Mouse (Mus musculus) cerebellum, adult 9-10 months (tissue): ENCODE measurements around the gene Pck2.

ENCODE experiments used
- DNase-seq: peaks from one replicate; pipeline ENCODE4 v3.0.0; 2022

Gene Pck2

DNA sequence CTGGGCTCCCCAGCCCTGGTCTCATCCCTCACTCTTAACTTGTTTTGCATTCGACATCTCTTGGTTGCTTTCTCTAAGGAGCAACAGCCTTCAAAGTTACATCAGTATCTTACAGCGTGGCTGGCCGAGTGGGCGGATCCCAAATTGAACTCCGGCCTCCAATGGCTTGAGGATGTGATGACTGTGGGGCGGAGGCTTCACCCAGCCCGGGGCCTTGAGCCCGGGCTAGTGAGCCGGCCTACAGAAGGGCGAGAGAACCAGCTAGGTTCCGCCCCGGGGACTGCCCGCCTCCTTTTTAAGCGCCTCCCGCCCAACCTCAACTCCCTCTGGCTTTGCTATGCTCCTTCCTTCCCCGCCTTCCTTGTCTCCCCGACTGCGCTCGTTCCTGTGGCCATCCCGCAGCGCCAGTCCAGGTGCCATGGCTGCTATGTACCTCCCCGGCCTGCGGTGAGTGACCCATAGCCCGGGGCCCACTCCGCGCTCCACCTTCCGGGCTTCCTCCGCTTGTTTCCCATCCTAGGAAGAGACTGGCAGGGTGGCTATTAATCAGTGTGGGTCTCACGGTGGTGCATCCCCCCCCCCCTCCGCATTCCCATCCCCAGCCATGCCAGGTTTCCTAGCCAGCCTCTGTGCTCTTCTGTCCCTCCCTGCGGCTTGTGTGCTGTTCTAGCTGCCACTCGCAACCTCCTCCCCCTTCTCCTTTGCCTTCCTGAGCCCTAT, at the start of gene Pck2:
TSS of gene Pck2 (plus strand) at position 200 of the 720 bp plus-strand sequence.
- peak; percentile 89 for DNase-seq

DNA sequence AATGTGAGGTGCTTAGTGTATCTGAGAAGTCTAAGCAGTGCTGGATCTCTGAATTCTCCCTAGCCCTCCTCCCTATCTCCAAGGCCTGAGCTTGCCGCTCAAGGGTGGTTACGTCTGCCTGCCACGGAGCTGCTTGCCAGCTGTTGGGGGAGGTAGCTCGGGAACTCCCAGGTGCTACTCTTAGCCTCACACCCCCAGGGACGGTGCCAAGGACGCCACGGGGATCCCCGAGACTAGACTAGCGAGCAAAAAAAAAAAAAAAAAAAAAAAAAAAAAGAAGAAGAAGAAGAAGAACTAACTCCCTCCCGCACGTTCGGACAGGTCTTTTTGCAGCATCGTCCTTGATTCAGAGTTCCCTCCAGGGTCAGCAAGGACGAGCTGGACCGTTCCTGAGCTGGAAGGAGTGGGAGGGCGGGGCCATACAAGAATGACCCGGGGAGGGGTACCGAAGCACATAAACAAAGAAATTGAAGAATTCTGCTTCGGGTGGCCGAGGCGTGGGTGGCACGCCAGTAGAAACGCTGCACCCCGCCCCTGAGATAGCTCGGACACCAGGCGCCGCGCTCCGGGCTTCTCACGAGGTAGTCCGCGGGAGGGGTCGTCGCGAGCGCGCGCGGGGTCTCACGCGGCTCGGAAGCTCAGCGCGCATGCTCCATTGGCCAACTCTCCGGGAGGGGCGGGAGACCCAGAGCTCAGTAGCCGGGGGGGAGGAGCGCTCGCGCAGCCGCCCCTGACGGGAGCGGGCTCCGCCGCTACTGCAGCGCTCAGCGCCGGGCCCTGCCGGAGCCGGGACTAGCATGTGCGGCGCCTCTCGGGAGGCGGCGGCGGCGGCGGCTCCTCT, 49.5 kb upstream of the Pck2 start, which contains the start of gene Carmil3:
TSS of gene Carmil3 (plus strand) at position 291 of the 841 bp plus-strand sequence.
- peak; percentile 90 for DNase-seq

DNA sequence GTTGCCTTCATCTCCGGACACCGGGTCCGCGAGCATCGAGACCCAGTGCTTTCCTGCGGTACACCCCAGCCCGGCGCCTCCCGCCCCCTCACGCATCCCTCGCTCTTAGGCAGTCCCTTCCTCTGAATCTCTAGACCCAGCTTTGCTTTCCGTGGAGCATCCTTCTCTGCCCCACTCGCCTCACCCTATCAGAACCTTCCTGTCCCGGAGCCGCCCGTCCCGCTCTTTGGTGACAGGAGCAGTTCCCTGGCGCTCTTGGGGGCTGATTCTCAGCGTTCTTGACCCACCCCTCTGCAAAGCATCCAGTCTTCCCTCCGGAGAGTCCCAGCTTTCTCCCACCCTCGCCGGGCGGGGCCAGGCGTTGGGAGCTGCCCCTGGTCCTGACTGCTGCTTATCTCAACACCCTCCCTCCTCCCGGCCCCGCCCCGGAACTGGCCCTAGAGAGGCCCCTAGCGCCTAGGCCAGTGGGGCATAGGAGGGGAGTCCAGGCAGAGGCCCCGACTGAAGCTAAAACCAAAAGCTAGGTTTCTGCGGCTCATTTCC, 48.7 kb upstream of the Pck2 start:
- DNase-seq, result peak; percentile 81

DNA sequence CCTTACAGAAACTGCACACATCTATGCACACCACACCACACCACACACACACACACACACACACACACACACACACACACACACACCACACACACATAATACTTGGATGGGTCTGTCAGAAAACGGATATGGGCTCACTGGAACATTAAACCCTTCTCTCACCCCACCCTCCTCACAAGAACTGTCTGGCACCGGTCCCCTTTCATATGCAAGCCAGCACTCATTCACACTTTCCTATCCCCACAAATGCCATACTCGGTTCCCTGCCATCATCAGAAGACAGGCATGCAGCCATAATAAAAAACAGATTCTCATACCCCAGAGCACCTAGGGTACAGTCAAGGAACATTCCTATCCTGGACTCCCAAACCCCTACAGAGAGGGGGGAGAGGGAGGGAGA, 48.0 kb upstream of the Pck2 start:
- DNase-seq, result peak; percentile 62

DNA sequence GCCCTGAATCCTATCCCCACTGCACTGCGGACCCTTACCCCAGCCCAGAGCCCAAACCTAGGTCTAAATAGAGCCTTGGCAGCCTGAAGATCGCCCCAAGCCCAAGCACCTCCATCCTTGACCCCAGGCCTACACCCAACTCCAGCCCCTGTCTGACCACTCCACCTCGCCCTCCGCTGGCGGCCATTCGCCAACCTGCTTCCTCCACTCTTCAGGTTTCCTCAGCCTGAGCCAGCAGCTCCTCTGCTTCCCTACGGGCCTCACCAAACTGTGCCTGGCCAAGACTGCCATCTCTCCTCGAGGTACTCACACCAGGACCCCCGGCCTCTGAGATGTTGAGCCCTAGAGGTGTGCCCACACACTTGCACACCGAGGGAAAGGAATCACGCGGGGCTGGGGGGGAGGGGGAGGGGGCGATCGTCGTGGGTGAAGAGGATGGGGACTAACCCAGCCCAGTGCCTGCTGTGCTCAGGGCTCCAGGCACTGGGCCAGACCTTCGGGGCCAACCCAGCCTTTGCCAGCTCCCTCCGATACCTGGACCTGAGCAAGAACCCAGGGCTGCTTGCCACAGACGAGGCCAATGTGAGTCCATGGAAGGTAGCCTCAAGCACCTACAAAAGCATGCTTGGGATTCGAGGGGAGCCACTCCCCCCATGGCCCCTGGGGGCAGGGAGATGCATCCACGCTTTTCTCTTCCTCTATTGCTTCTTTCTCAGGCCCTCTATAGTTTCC, 44.4 kb upstream of the Pck2 start:
- DNase-seq, result peak; percentile 62

DNA sequence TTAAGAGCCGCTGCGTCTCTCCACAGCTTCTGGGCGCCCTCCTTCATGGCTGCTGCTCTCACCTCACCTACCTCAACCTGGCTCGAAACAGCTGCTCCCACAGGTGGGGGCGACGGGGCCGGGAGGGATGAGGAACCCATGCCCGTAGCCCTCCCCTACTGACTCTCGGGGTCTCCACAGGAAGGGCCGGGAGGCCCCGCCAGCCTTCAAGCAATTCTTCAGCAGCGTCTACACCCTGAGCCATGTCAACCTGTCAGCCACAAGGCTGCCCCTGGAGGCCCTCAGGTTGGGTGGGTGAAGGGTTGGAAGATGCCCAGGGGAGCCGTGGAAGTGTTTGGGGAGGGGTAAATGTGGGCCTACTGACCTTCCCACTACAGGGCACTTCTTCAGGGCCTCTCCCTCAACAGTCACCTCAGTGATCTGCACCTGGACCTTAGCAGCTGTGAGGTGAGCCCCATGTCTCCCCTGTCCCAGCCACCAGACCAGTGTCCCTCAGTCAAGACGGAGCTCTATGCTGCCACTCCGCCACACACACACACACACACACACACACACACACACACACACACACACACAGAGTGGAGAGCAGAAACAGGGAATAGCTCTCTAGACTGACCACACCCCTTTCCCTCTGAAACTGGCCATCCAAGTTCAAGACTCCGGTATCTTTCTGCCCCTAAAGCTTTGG, 43.2 kb upstream of the Pck2 start:
- DNase-seq, result no peak

DNA sequence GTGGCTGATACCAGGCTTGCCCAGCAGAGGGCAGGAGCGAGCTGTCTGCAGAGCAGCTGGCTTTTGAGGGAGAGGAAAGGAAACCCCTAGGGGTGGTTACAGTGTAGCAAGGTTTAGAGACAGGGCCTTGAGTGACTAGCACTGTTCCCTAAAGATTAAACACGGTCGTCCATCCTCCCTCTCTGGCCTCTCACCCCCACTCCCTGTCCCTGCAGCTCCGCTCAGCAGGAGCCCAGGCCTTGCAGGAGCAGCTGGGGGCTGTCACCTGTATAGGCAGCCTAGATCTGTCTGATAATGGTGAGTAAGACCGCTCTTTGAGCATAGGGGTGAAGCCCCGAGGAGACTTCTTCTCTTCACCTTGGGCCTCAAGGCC, 42.6 kb upstream of the Pck2 start:
- peak; percentile 89 for DNase-seq

DNA sequence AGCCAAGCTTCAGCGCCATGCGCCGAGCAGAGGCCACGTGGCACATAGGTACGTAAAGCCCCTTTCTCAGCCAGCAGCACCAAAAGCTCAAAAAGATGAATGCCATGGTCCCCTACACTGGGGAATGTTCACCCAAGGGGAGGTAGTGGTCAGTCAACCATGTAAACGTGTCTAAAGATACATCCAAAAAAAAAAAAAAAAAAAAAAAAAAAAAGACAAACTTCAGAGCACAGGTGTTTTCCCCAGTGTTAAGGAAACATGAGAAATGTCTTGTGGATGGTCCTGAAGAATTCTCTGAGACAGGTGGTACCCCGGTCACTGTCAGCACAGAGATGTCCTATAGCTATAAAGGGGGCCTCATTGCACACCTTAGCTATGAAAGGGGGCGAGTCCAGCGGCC, 34.5 kb upstream of the Pck2 start:
- DNase-seq, result no peak

DNA sequence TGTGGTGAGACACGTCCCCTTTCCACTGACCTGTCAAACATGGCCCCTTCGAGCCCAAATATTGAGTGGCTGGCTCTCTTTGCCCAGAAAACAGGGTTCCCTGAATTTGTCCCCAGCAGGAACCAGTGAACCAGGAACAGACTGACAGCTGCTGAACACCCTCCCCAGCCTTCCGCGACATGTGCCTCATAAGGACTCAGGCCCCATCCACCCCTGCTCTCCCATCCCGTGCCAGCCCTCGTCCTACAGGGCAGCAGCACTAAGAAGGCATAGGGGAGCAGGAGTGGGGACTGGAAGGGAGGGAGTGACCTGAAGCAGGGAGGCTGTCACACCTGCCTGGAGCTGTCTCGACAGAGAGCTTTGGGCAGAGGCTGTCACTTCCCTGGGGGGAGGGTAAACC, 32.3 kb upstream of the Pck2 start:
- no peak for DNase-seq

DNA sequence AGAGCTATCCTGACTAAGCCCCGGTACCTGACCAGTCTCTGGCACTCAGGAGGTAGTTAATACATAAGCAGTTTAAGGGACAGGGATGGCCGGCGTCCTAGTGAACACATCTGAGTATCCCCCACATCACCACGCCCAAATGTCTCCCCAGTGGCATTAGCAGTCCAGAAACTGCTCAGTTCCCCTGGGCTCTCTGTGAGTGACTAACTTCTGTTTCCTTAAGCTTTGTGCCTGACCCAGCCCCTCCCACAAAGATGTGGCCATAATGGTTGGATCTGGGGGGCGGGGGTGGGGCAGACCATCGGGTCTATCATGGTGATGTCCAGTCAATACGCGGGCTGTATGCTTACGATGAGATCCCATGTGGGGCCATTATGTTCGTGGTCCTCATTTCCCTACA, 30.5 kb upstream of the Pck2 start:
- no peak for DNase-seq

DNA sequence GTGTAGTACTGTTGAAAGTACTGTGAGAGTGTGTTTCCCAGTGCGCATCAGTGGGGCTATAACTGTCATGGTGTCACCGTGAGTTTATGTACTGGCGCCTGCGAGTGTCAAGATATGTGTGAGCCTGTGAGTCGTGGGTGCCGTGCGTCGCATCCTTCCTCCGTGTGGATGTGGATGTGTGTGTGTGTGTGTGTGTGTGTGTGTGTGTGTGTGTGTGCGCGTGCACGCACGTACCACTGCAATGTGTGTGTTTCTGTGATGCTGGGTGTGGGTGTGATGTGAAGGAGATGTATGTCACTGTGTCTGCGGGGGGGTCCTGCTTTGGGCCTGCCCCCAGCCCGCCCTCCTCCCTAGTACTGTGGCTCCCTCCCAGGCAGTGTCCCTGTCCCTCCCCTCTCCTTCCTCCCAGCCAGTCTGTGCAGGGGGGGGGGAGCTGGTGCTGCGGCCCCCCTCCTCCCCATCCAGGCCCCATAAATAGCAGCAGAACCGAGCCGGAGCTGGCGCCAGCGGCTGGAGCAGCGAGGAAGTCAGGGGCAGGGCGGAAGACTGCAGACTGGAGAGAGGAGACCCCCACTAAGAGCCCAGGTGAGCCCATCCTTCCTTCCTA, 29.8 kb upstream of the Pck2 start, which contains the start of gene Cpne6:
TSS of gene Cpne6 (plus strand) at position 321 of the 607 bp plus-strand sequence.
- DNase-seq, result no peak

DNA sequence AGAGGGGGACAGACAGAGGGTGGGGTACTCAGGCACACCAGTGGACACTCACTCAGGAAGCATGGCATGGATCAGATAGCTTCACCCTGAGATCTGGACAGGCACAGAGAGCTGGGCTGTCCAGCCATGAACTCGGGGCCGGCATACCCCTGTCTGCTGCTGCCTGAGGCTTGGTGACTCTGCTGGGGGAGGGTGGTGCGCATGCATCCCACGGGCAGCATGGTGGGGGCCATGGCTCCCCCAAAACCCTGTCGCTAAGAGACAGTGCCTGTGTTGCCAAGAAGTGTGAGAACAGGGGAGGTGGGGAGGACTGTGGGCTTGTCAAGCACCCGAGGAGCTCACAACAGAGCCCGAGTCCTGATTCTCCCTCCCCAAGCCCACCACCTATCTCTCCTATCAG, 29.0 kb upstream of the Pck2 start:
- DNase-seq, result no peak

DNA sequence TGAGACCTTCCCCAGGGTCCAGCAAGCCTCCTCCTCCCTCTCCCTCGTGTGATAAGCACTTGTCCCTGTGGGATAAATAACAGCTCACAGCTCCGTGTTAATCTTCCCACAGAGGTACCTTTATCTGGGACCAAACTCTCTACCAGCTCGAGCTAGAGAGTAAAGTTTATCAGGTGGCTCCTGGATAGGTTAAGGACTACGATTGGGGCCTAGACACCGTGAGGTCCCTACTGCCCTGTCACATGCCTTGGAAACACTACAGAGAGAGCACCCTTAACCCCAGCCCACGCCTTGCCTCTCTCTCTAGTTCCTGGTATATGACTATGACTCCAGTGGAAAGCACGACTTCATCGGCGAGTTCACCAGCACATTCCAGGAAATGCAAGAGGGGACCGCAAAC, 26.1 kb upstream of the Pck2 start:
- DNase-seq, result no peak

DNA sequence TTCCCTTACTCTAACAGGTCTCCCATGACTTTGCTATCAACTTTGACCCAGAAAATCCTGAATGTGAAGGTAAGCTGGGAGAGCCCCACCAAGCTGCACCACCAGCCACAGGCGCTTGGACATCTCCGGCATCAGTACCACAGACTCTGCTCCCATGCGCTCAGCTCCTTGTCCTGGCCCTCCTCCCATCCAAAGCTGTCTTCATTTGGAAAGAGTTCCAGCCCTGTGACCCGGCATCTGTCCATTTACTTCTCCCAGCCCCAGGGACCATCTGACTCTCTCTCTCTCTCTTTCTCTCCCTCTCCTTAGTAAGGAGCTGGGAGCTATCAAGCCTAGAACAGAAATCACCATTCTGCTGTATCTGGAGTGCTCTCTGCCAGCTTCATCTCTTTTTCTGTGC, 24.2 kb upstream of the Pck2 start:
- DNase-seq, result no peak

DNA sequence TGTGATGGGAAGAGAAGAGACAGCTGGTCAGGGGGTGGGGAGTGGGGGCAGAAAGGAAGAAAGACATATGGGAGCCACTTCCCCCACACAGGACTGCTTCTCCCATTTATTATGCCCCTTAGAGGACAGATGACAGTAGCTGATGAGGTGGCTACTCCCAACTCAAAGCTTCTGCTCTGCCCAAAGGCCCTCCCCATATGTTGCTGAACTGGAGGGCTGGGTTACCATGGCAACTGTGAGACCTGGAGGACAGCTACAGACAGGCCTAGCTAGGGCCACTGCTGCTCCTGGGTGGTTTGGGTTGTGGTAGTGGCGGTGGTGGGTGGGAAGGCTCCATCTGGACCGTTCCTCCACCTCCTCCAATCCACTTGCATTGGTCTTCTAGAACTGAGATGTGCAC, 21.2 kb upstream of the Pck2 start:
- no peak for DNase-seq

DNA sequence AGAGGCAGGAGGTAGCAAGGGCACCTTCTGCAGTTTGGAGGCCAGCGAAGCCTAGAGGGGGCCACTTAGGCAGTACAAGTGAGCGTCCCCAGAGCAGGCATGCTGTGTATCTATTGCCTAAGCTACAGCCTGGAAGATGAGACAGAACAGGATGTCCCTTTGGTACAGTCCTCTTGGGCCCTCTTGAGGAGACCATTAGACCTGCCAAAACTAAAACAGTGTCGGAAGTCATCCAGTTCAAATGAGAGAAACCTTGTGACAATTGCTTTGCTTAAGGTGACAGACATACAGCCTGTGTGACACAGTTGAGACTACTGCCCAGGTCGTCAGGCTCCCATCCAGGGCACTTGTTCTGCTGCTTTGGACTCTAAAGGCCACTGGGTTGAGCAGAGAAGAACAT, 20.5 kb upstream of the Pck2 start:
- DNase-seq, result no peak

DNA sequence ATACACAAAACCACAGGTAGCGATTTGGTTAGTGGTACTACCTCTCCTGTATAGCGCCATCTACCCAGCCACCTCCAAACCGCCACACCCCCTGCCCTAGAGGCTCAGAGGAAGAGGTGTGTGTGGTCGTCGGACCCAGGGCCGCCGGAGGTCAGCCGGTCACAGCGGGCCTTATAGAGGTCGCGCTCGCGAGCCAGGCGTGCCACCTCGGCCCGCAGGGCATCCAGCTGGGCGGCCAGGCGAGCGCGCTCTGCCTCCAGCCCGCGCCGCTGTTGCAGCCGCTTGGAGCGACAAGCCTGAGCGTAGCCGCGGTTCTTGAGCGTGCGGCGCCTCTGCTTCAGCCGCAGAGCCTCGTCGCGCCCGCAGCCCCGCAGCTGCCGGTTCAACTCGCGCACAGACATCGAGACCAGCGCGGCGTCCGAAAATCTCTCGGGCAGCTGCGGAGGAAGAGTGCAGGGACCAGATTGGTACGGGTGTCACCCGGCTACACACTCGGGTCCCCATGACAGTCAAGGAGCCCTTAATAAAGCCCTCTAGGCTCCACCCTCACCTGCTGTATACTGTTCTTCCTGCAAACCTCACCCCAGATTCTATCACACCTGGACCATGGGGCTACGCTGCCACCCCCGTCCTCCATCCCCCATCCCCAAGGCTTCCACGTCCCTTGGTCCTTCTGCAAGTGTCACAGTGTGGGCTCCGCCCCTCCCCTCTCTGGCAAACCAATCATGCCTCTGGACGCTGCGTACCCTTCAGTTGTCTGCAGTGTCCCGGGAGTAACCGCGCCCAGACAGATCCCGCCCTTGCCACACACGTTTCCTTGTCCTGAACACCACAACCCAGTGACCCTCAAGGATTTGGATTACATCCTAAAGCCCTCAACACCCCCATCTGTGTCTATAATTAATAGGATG, 19.4 kb upstream of the Pck2 start:
- DNase-seq, result peak; percentile 76

DNA sequence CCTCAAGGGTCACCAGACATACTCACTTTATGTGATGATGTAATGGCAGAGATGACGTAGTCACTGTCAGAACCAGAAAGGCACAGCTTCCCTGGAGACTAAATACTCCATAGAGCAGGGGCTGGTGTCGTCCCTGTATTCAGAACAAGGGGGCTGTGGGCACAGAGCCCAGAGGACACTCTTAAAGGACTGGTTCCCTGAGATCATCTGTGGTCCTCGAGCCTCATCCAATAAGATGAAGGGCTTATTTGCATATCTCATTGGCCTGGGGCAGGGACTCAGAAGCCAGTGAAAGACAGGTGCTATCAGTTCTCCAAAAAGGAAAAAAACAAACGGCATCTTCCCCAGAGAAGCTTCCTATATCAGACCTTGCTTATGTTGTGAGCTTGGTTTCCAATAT, 16.0 kb upstream of the Pck2 start:
- no peak for DNase-seq

DNA sequence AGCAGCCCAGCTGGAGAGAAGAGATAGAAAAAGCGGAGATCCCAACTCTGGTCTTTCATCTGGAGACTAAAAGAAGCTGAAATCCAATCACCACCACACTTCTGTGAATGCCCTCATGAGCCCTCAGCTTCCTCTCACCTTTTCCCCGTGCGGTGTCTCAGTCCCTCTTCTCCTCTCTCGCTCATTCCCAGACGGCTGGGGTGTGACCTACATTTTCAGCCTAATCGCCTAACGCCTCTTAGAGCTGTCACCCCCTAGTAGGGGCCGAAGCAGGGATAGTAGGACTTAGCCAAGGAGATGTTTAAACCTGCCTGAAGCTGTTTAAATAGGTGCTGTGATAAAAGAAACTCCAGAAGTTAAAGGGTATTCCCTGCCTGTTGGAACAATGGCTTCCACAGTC, 15.3 kb upstream of the Pck2 start, which contains the start of gene Nrl:
TSS of gene Nrl (minus strand) at position 197 of the 400 bp plus-strand sequence.
- no peak for DNase-seq

DNA sequence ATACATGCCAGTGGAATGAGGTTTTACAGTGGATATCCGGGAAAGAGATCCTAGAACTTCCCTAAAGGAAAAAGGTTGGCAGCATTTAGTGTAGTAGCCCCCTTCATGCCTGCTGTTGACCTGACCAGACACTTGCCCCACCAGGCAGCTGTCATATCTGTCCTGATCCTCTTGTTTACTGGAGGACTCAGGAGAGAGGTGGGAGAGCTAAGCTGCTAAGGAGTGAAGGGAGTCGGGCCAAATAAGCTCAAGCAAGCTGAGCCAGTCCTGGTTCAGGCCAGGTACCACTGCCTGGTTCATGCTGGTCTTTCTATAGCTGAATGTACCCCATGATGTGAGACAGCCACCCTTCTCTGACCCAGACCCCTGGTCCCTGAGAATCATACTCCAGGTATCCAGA, 13.4 kb upstream of the Pck2 start:
- no peak for DNase-seq

DNA sequence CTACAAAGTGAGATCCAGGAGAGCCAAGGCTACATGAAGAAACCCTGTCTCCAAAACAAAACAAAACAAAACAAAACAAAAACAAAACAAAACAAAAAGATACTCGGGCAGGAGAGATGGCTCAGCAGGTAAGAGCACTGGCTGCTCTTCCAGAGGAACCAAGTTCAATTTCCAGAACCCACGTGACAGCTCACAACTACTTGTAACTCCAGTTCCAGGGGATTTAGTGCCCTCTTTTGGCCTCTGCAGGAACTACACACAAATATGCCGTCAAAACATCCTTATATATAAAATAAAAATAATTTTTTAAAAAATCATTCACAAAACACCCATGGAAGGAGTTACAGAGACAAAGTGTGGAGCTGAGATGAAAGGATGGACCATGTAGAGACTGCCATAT, 12.1 kb upstream of the Pck2 start:
- DNase-seq, result peak; percentile 48
